7 mouse cellular contexts compared by ENCODE assay signal in genomic region chr11:102741129-102741950, GRCm38 (mm10). TPM values are rescaled to one million over a fixed set of nuclear protein-coding genes. Genes with fewer than 3 reads are reported as not detected.
DNase-seq lines count a peak whose midpoint lies in the region; ATAC-seq and TF ChIP-seq lines count a peak whose summit lies in the region.

No protein-coding gene starts in this region.

- no peak overlapping the region for H3K27ac ChIP-seq in heart, embryonic 11.5 days (ENCODE audit: low read depth, low read length)
- H3K27ac ChIP-seq in small intestine, adult 2 months (ENCODE audit: insufficient read depth, low read depth, low read length): 0 out of 2 replicates have a peak overlapping the region, but pooled peaks have one; percentile 11

- 11% methylated on average over 22 of the region's 22 CpGs for WGBS in heart, embryonic 11.5 days (ENCODE audit: insufficient replicate concordance)
- 42% methylated on average over 22 of the region's 22 CpGs for WGBS in small intestine, adult 2 months

- peak; percentile 64 for ATAC-seq in common myeloid progenitor, adult 5-6 weeks (replicated peaks; ENCODE audit: low read depth, poor library complexity, severe bottlenecking)
- ATAC-seq in heart, embryonic 11.5 days (replicated peaks; ENCODE audit: insufficient number of reproducible peaks, low FRiP score, low TSS enrichment): no peak

- H3K4me2 ChIP-seq in heart, embryonic 11.5 days: peak overlapping the region; percentile 52

- H3K27me3 ChIP-seq in heart, embryonic 11.5 days (ENCODE audit: control insufficient read depth, insufficient read depth, low read length): peaks cover 5% of the 10 kb centered on the region; the same call in 1 of the 2 replicates
- H3K27me3 ChIP-seq in small intestine, adult 2 months (ENCODE audit: control insufficient read depth, insufficient read depth, low read length): peaks cover 6% of the 10 kb centered on the region; the same call in 1 of the 2 replicates

- no peaks in the 10 kb centered on the region for H3K36me3 ChIP-seq in heart, embryonic 11.5 days (ENCODE audit: control insufficient read depth, insufficient read depth, low read length)
- no peaks in the 10 kb centered on the region for H3K36me3 ChIP-seq in small intestine, adult 2 months (ENCODE audit: control insufficient read depth, insufficient read depth, low read length)

- peak overlapping the region; percentile 18; the same call in 1 of the 2 replicates for H3K4me3 ChIP-seq in heart, embryonic 11.5 days (ENCODE audit: low read depth, low read length)
- no peak overlapping the region for H3K4me3 ChIP-seq in small intestine, adult 2 months (ENCODE audit: low read depth, low read length)

- TF ChIP-seq CTCF in small intestine, adult 2 months (IDR thresholded peaks at IDR 0.05; ENCODE audit: extremely low read depth, insufficient read length, insufficient replicate concordance, low read depth, low read length): no peak

- no peak for TF ChIP-seq POLR2A in small intestine, adult 2 months (IDR thresholded peaks at IDR 0.05; ENCODE audit: low read depth, low read length)

- 0 out of 2 replicates have a peak overlapping the region, but pooled peaks have one; percentile 28 for H3K9ac ChIP-seq in heart, embryonic 11.5 days (ENCODE audit: low read depth, low read length)

- H3K9me3 ChIP-seq in heart, embryonic 11.5 days (replicated peaks; ENCODE audit: control insufficient read depth, low read length): no peaks in the 10 kb centered on the region

- peaks cover 13% of the 10 kb centered on the region for H3K4me1 ChIP-seq in heart, embryonic 11.5 days (ENCODE audit: control insufficient read depth, insufficient read depth, low read length)
- no peaks in the 10 kb centered on the region for H3K4me1 ChIP-seq in small intestine, adult 2 months (ENCODE audit: control insufficient read depth, insufficient read depth, insufficient read length, low read length)

- peak; percentile 52 for DNase-seq in right cerebral cortex, adult 18-20 months
- no peak for DNase-seq in right cerebral cortex, postnatal 36 days (ENCODE audit: low spot score in 2 of 2)
- DNase-seq in kidney, postnatal 25 days: peak; percentile 43 to 60
- DNase-seq in ovary, postnatal 36 days (ENCODE audit: low spot score): no peak

RNA-seq across cellular contexts. Expression of gene Adam11, which starts 19.9 kb away (rescaled TPM):
- 0.46 and 1.1 TPM in 2 replicates for total RNA-seq in common myeloid progenitor, adult 5-6 weeks (2017)
- 5.4 and 6.7 TPM in 2 replicates for polyA plus RNA-seq in heart, embryonic 11.5 days (2014; fragmentation: Nextera tagmentation; extraction: Ambion mirVana)
- 3.1 TPM in 2 replicates for polyA plus RNA-seq in small intestine, adult 2 months (2012; rRNA removed)

RNA-seq across cellular contexts. Expression of gene Ccdc43, which starts 43.8 kb away (rescaled TPM):
- total RNA-seq in common myeloid progenitor, adult 5-6 weeks (2017): 41.4 and 43.8 TPM in 2 replicates
- polyA plus RNA-seq in heart, embryonic 11.5 days (2014; fragmentation: Nextera tagmentation; extraction: Ambion mirVana): 39.5 and 41.8 TPM in 2 replicates
- polyA plus RNA-seq in small intestine, adult 2 months (2012; rRNA removed): 1.4 and 2.5 TPM in 2 replicates

Comparison
In these comparisons a context has a peak if more than half of its experiments do, and no peak if none do; other contexts are left out.
1. DNase-seq: peak in right cerebral cortex, adult 18-20 months (single experiment) and kidney, postnatal 25 days (2 of 2); none in right cerebral cortex, postnatal 36 days (0 of 2) and ovary, postnatal 36 days (single experiment).
2. RNA of gene Ccdc43, which starts 43.8 kb away (polyA plus RNA-seq): 39.5 to 41.8 TPM in heart, embryonic 11.5 days; 1.4 to 2.5 TPM in small intestine, adult 2 months; every median in the first group is over 10 times any median in the second.